Mouse (Mus musculus): ENCODE measurements around the gene Dpysl5. TPM values are rescaled to one million over a fixed set of nuclear protein-coding genes. Genes with fewer than 3 reads are reported as not detected.
A peak's percentile ranks its signal among the peaks of the same experiment; 100 is the strongest.

Dpysl5 gene
- polyA plus RNA-seq, 1 experiment from 2014 or later = 7.3 TPM

DNA sequence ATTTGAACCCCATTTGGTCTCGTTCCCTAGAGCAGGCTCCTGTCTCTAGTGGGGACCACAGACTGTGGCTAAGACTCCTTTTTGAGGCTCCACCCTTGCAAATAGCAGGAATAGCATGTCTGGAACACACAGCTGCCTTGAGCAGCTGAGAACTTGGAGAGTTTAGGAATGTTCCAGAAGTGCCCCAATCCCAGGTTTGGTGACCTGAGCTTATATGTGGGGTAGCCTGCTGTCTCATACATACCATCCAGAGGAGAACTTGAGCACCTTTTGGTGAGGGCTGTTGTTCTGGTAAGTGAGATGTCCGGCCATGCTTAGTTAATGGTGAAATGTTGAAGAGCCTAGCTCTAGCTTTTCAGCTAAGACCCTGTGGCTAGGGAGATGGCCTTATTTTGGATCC, 4.9 kb downstream of the Dpysl5 start:
- H3K4me1 ChIP-seq (ENCODE audit: insufficient read depth) = peaks cover 9% of the 10 kb centered on the region
- no peak overlapping the region for H3K9ac ChIP-seq
- DNase-seq (no peak), ATAC-seq (ENCODE audit: insufficient read depth) (no peak)
- H3K4me2 ChIP-seq = no peak overlapping the region
- H3K4me3 ChIP-seq (ENCODE audit: low read depth, low read length) = no peak overlapping the region
- peaks cover 39% of the 10 kb centered on the region for H3K27me3 ChIP-seq (ENCODE audit: insufficient read depth, low read length)
- no peak overlapping the region for H3K27ac ChIP-seq (ENCODE audit: low read depth)
- H3K36me3 ChIP-seq (ENCODE audit: insufficient read depth) = no peaks in the 10 kb centered on the region
- 92% methylated on average over 2 of the region's 2 CpGs for WGBS
- no peak for TF ChIP-seq CTCF (IDR thresholded peaks at IDR 0.05; ENCODE audit: low read depth)
- no peaks in the 10 kb centered on the region for H3K9me3 ChIP-seq (ENCODE audit: low read depth, low read length)

GRCm38 (mm10) chr5:30717506-30717905, 6.1 kb downstream of the Dpysl5 start:
- no peak overlapping the region for H3K4me3 ChIP-seq (ENCODE audit: low read depth, low read length)
- H3K9me3 ChIP-seq (ENCODE audit: low read depth, low read length) = no peaks in the 10 kb centered on the region
- no peak for DNase-seq
- peaks cover 28% of the 10 kb centered on the region for H3K27me3 ChIP-seq (ENCODE audit: insufficient read depth, low read length)
- TF ChIP-seq CTCF (IDR thresholded peaks at IDR 0.05; ENCODE audit: low read depth) = no peak
- peaks cover 7% of the 10 kb centered on the region for H3K4me1 ChIP-seq (ENCODE audit: insufficient read depth)
- WGBS = 79% methylated on average over 4 of the region's 4 CpGs
- no peak overlapping the region for H3K27ac ChIP-seq (ENCODE audit: low read depth)
- ATAC-seq (ENCODE audit: insufficient read depth) = no peak
- no peak overlapping the region for H3K9ac ChIP-seq
- H3K4me2 ChIP-seq = no peak overlapping the region
- no peaks in the 10 kb centered on the region for H3K36me3 ChIP-seq (ENCODE audit: insufficient read depth)

GRCm38 (mm10) chr5:30717991-30718703, 6.8 kb downstream of the Dpysl5 start:
- Histone ChIP-seq H3K9me3 (ENCODE audit: low read depth, low read length) (no peaks in the 10 kb centered on the region), H3K27me3 (ENCODE audit: insufficient read depth, low read length) (peaks cover 22% of the 10 kb centered on the region), H3K9ac (no peak overlapping the region), H3K4me1 (ENCODE audit: insufficient read depth) (peaks cover 5% of the 10 kb centered on the region), H3K4me3 (ENCODE audit: low read depth, low read length) (no peak overlapping the region), H3K4me2 (no peak overlapping the region), H3K36me3 (ENCODE audit: insufficient read depth) (no peaks in the 10 kb centered on the region), H3K27ac (ENCODE audit: low read depth) (no peak overlapping the region)
- 59% methylated on average over 10 of the region's 10 CpGs for WGBS
- no peak for TF ChIP-seq CTCF (IDR thresholded peaks at IDR 0.05; ENCODE audit: low read depth)
- DNase-seq (peak; percentile 75), ATAC-seq (ENCODE audit: insufficient read depth) (peak; percentile 42)

GRCm38 (mm10) chr5:30721935-30722334, 10.6 kb downstream of the Dpysl5 start:
- H3K36me3 ChIP-seq (ENCODE audit: insufficient read depth) = no peaks in the 10 kb centered on the region
- 87% methylated on average over 8 of the region's 8 CpGs for WGBS
- no peak overlapping the region for H3K27ac ChIP-seq (ENCODE audit: low read depth)
- TF ChIP-seq CTCF (IDR thresholded peaks at IDR 0.05; ENCODE audit: low read depth) = no peak
- ATAC-seq (ENCODE audit: insufficient read depth) (no peak), DNase-seq (no peak)
- no peak overlapping the region for H3K9ac ChIP-seq
- H3K4me1 ChIP-seq (ENCODE audit: insufficient read depth) = no peaks in the 10 kb centered on the region
- no peaks in the 10 kb centered on the region for H3K27me3 ChIP-seq (ENCODE audit: insufficient read depth, low read length)
- H3K9me3 ChIP-seq (ENCODE audit: low read depth, low read length) = no peaks in the 10 kb centered on the region
- H3K4me2 ChIP-seq = no peak overlapping the region
- H3K4me3 ChIP-seq (ENCODE audit: low read depth, low read length) = no peak overlapping the region

GRCm38 (mm10) chr5:30726151-30726693, 14.9 kb downstream of the Dpysl5 start:
- 85% methylated on average over 5 of the region's 5 CpGs for WGBS
- no peak for ATAC-seq (ENCODE audit: insufficient read depth)
- no peak for TF ChIP-seq CTCF (IDR thresholded peaks at IDR 0.05; ENCODE audit: low read depth)

GRCm38 (mm10) chr5:30732511-30732910, 21.1 kb downstream of the Dpysl5 start:
- Histone ChIP-seq H3K27me3 (ENCODE audit: insufficient read depth, low read length) (no peaks in the 10 kb centered on the region), H3K4me1 (ENCODE audit: insufficient read depth) (no peaks in the 10 kb centered on the region), H3K27ac (ENCODE audit: low read depth) (no peak overlapping the region), H3K9me3 (ENCODE audit: low read depth, low read length) (no peaks in the 10 kb centered on the region), H3K4me2 (no peak overlapping the region), H3K9ac (no peak overlapping the region), H3K36me3 (ENCODE audit: insufficient read depth) (no peaks in the 10 kb centered on the region), H3K4me3 (ENCODE audit: low read depth, low read length) (no peak overlapping the region)
- DNase-seq (peak; percentile 16), ATAC-seq (ENCODE audit: insufficient read depth) (no peak)
- 82% methylated on average over 7 of the region's 7 CpGs for WGBS
- no peak for TF ChIP-seq CTCF (IDR thresholded peaks at IDR 0.05; ENCODE audit: low read depth)

More at GRCm38 (mm10) chr5:30726151-30726693, 14.9 kb downstream of the Dpysl5 start:
- no peaks in the 10 kb centered on the region for H3K27me3 ChIP-seq (ENCODE audit: insufficient read depth, low read length)
- H3K4me2 ChIP-seq = no peak overlapping the region
- H3K36me3 ChIP-seq (ENCODE audit: insufficient read depth) = no peaks in the 10 kb centered on the region
- H3K4me3 ChIP-seq (ENCODE audit: low read depth, low read length) = no peak overlapping the region
- H3K27ac ChIP-seq (ENCODE audit: low read depth) = no peak overlapping the region
- no peaks in the 10 kb centered on the region for H3K9me3 ChIP-seq (ENCODE audit: low read depth, low read length)
- H3K9ac ChIP-seq = no peak overlapping the region
- no peak for DNase-seq
- no peaks in the 10 kb centered on the region for H3K4me1 ChIP-seq (ENCODE audit: insufficient read depth)

GRCm38 (mm10) chr5:30734666-30735065, 23.3 kb downstream of the Dpysl5 start:
- no peak overlapping the region for H3K27ac ChIP-seq (ENCODE audit: low read depth)
- DNase-seq (no peak), ATAC-seq (ENCODE audit: insufficient read depth) (no peak)
- no peak overlapping the region for H3K4me3 ChIP-seq (ENCODE audit: low read depth, low read length)
- no peaks in the 10 kb centered on the region for H3K9me3 ChIP-seq (ENCODE audit: low read depth, low read length)
- H3K9ac ChIP-seq = no peak overlapping the region
- no peaks in the 10 kb centered on the region for H3K27me3 ChIP-seq (ENCODE audit: insufficient read depth, low read length)
- H3K36me3 ChIP-seq (ENCODE audit: insufficient read depth) = no peaks in the 10 kb centered on the region
- peaks cover 10% of the 10 kb centered on the region; the same call in 1 of the 2 replicates for H3K4me1 ChIP-seq (ENCODE audit: insufficient read depth)
- TF ChIP-seq CTCF (IDR thresholded peaks at IDR 0.05; ENCODE audit: low read depth) = no peak
- WGBS = 45% methylated on average over 4 of the region's 4 CpGs
- no peak overlapping the region for H3K4me2 ChIP-seq

Data from lung, embryonic 14.5 days (tissue).